Mouse (Mus musculus) ovary, adult 18-20 months (tissue): Measurements from ENCODE around the gene Gap43.
"Not testable (repeated sequence)": the region's sequence is repeated elsewhere in the genome, so short reads cannot be mapped to it uniquely, and the experiment has no call there.

Experiments used
- DNase-seq: peaks from one replicate; pipeline ENCODE4 v3.0.0; 2022; ENCODE audit warnings: low spot score, mixed read lengths

Gene Gap43

DNA sequence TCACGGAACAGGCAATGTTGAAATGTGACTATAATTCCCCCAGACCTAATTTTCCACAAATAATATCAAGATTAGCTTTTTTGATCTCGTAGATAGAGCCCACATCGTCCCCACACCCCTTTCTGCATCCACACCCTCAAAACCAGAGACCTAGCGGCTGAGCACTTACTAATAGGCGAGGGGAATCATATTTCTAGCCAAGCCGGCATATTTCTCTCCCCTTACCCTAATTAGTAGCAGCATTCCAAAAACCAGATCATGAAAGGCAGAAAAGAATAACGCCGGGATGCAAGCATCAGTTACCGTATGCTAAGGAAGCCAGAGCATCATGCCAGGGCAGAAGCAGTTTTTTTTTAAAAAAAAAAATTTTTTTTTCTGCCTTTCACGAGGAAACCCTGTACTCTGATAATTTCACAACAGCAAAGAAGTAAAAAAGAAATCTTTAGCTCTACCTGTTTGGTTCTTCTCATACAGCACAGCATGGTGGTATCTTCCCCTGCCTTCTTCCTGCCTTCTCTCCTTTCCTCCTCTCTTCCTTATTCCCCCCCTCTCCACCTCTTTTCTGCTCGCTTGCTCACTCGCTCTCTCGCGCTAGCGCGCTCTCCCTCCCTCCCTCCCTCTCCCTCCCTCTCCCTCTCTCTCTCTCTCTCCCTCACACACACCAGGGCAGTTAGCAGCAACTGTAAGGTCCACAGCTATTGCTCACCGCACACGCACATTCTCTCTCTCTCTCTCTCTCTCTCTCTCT lies at the start of gene Gap43:
Gap43 (minus strand) TSS at position 631 of the 748 bp plus-strand sequence.
- no peak for DNase-seq

DNA sequence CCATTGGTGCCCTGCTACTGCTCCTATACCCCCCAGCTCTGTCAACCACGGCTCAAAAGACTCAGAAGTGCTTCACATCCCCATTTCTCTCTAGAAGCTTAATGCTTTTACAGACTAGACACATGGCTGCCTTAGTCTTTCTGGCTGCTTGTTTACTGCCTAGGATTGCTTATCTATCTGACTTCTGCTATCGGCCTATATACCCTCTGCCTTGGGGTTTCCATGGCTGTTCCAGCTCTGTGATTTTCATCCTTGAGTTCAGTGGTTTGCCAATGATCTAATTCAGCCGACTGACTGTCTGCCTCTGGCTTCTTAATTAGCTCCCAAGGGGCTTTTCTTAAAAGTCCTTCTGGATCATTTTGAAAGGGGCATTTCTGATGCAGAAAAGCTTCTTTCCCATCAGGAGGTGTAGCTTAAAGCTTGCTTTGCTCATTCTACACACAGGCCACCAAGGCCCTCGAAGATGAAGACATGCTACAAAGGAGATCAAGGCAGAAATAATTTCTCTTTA lies 40.9 kb upstream of the Gap43 start:
- no peak for DNase-seq

DNA sequence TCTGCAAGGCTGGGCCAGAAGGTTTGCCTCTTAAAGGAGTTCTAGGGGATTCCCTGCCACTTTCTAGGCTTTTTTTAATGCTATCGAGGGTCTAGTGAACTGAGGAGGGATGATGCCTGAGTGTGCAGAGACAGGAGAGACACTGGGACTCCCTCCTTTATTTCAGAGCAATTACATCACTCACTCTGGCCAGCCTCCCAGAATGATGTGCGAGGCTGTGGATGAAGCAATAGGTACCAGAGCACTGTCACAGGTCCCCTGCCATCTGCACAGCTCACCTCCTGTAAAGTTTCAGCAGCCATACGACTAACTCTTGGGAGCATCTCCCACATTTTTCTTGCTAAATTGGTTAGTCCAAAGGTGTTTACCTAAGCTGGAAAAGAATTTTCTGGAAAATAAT lies 40.2 kb upstream of the Gap43 start:
- no peak for DNase-seq

DNA sequence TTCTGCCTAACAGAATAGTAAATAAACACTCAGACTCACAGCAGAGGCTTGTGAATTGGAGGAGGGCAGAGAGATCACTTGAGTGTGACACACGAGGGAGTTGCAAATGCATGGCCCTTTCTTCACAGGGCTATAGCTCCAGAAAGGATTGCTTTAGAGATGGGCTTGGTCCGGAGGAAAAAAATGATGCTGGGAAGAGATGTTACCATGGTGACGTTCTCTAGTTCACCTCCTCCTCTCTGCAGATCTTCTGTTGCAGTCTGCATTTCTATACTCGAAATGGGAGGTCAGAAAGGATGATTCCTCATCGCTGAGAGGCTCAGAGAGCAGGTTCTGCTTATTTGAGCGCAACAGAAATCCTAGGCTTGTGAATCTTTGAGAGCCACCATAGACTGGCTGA lies 29.7 kb upstream of the Gap43 start:
- no peak for DNase-seq

DNA sequence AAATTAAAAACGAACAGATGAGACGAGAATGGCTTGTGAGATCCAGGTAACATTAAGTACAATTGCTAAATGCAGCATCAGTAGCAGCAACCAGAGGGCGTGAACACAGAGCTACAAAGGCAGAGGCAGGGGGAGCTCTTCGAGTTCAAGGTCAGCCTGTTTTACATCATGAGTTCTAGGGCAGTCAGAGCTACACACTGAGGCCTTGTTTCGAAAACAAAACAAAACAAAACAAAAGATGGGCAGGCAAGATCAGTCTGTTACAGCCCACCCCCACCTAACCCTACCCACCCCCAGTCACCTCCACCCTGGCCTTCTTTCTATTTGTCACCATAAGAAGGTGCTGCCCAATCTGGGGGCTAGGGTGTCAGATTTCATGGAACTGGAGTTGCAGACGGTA lies 28.9 kb upstream of the Gap43 start:
- DNase-seq = no peak

DNA sequence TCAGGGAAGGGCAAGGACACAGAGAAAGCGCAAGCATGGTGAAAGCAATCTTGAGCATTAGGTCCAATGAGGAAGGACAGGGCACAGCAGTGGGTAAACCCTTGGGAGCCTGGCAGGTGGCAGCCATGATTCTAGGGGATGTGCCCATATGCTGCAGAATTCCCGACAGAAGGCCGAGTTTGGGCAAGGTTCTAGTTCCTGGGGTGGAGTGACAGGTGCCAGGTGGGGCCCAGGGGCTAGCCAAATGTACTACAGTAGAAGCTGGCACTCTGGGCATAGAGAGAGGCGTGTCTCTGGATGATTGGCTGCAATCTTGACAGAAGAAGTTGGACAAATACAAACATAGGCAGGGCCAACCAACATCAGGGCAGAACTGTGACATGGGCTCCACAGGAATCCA lies 19.6 kb upstream of the Gap43 start:
- DNase-seq = no peak

DNA sequence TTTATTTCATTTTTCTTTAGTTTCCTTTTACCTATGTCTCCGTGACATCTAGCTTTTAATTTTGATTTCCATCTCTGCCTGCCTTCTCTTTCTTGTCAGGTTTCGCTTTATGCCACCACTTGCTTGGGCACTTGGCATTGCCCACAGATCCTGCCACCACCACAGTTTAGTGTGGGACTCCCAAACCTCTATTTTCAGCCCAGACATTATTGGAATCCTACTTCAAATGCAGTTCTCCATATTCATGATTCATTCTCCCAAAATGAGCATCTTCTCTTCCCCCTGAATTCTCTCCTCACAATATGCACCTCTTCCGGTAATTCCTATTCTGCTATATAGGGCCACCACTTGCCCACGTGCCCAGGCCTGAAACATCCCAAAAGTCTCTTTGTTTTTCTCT lies 17.6 kb upstream of the Gap43 start:
- no peak for DNase-seq

DNA sequence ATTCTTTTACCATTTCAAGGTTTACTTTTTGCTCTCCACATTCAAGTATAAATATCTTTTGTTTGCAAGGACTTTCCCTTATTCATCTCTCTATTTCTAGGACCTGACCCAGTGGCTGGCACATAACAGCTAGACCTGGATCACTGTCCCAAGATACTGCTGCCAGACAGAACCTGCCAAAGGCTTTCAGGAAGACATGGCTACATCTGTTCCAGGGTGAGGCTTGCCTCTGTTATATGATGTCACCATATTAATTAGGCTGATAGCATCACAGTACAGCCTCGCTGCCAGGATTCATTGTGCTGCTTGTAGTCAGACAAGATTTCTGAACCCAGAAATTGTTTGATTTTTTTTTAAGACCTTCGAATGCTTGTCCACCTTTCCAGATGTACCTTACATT lies 9.6 kb upstream of the Gap43 start:
- DNase-seq = no peak

DNA sequence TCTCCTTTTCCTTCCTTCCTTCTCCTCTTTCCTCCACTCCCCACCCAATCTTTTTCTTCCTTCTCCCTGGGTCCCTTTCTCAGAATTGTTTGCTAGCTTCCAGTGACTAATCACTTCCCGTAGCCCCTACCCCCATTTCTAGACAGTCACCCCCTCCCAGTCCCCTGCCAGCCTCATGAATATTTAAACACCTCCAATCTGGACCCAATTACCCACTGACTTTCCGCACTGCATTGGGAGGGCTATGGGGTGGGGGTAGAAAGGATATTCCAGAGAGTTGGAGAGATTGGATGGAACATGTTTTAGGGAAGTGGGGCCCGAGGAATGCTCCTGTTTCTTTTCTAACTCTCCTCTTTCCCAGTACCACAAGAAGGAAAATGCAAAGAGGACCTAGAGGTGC lies 414 bp upstream of the Gap43 start:
- DNase-seq = not testable (repeated sequence)

DNA sequence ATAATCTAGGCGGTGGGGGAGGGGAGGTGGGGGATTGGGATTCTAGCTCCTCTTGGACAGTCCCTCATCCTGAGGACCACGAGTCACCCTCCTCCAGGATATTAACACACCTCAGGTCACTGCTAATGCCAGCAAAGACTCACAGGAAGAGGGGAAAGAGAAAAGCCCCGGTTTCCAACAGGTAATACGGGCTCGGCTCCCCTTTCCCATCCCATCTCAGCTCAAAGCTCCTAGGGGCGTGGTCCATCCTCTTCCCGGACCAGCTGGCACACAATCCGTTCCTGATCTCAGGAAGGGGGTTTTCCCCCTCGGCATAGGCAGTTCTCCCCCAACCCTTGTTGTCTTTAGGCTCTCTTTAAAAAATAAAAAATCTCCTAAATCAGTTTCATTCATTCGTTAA lies 939 bp downstream of the Gap43 start:
- no peak for DNase-seq

DNA sequence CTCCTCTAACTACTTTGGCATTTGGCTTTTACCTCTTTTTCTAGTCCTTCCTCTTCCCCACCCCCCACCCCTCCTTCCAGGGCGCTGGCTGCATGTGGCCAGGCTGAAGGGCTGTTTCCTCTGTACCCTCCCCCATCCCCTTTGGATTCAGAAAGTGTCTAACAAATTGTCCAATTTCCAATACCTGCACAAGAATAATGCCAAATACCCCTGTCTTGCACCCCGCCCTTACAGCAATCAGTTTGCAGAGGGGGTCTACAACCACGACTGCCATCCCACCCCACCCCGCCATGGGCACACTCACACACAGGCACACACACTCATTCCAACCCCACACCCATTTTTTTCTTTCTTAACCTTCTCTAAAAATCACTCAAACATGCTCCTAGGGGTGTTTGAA lies 1.5 kb downstream of the Gap43 start:
- DNase-seq = no peak

DNA sequence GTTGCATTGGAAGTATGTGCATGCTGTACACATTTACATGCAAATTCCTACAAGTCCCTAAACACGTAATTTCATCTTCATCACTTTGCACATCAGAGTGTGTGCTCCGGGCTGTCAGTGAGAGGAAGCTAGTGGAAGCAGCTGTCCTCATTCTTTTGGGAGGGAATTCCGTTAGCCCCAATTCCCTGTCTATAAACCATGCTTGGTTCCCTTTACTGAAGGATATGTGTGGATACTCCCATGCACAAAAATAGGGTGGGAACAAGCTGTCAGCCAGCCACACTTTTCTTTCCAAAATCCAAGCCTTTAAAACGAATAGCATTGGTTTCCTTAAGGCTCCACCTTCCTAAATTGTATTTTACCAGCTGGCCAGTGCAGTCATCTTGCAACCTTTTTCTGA lies 2.1 kb downstream of the Gap43 start:
- DNase-seq = no peak

DNA sequence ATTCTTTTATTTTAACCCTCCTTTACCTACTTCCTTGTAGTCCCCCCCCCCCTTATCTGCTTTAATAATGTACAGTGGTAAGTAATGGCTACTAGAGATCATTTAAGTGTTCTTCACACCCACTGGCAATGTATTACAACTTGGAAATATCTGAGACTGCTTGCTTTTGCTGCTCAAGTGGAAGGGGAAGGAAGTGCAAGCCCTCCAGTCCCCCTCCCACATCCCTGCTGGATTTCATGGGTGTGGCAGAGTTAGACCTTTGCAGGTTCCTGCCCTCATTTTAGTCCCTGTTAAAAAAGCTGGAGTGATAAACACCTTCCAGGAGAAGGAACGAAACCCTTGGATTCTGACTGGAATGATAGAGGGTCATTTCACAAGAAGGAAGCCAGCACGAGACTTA lies 2.8 kb downstream of the Gap43 start:
- DNase-seq = no peak

DNA sequence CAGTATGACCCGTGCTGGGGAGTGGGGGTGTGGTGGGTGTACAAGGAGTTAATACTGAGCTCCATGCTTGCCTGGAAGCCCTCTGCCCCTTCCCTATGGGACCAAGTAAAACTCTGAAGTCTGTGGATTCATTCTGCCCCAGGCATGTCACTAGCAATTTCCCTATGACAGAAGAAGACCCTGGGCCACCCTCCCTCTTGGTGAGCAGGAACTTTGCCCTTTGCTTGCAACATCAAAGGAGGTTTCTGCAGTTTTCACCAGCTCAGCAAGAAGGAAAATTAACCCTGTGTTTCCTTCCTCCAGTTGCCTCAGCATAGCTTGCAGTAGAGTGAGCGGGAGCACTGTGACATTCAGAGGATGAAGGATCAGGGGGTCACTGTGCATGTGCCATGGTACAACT lies 3.8 kb downstream of the Gap43 start:
- DNase-seq = no peak

DNA sequence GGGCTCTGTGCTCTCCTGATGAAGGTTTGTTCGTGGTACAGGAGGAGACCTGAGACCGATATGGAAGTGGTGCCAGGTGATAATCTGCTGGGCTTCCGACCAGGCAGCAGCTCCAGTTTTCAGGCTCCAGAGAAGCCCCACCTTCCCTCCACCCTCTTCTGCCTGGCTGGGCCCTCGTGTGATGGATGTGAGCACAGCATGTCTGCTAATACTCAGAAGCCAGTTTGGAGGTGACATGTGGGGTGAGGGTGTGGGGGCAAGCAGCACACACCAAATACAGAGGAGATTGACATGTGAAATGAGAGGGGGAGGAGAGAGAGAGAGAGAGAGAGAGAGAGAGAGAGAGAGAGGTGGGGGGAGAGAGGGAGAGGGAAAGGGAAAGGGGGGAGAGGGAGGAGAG lies 8.1 kb downstream of the Gap43 start:
- DNase-seq = no peak

DNA sequence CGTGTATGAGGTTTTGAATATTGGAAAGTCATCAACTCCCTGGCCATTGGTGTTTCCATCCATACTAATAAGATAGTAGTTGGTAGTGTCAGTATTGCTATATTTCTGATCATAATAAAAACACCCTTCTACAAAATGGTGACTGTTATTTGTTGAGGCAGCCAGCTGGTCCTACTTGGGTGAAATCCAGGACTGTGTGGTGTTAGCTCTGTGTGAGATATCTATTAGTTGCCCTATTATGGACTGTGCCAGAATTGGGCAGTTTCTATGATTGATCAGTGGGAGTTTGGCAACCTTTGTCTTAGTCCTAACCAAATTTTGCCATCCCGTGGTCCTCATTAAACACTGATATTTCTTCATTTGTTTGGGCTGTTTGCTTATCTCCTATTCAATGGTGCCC lies 14.3 kb downstream of the Gap43 start:
- DNase-seq = no peak

DNA sequence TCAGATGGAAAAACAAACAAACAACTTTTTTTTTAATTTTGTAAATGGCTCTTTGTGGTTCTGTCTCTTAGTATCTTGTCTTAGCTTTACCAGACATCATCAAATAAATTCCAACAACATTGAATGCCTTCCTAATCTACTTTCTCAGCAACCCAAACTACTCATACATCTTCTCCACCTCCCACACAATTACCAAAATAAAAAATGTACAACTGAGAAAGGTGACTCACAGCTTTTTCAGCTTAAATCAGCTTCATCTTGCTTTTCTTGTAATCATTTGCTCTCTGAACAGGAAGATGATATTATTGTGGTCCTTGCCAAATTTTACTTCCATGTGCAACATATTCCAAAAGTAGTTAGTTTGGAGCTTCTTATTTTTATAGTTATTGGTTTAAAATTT lies 14.9 kb downstream of the Gap43 start:
- DNase-seq = no peak

DNA sequence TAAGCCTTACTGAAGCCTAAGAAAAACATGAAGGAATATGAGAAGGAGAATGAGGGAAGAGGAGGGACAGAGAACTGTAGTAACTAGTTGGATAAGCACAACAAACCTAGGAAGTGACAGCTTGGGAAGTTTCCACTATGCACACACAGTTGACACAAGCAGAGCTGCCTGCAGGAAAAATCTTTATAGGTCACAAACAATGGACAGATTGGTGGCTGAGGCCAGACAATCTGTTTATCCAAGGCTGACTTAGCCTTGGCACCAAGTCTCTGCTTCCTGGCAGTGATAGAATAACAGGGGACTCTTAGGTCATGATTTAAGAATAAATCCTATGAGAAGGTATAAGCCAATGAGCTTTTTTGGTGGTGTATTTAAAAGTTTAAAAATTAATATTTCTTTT lies 20.6 kb downstream of the Gap43 start:
- no peak for DNase-seq

DNA sequence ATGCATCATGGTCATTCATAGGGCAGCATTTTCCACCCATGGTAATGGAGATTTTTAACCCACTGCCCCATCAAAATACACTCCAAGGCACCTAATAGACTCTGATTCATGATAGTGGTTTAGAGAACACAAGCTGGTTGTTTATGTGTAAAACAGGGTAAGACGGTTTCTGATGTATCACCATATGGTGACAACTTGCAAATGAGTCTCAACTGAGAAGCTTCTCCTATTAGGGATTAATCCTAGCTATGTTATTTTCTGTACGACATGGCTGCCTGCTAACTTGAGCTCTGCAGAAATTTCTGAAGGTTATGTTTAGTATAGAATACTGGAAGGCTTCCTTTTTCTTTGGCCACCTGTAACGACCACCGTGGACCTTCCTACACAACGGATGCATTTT lies 21.1 kb downstream of the Gap43 start:
- no peak for DNase-seq

DNA sequence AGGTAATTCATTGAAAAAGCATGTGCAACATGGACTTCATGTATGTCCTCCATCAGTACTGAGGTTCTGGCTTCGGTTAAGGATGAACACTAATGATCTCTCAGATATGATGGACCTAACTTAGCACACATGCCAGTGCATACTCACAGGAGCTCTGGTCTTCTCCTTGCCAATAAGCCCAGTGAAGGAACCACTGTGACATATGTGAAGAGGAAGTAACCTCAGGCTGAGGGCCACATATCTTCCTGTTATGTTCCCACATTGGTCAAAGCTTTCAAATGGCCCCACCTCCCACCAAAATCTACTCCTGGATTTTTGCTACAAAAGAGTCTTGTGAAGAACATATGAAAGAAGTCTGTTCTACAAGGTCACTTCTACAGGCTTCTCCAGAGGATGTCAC lies 28.3 kb downstream of the Gap43 start:
- no peak for DNase-seq

DNA sequence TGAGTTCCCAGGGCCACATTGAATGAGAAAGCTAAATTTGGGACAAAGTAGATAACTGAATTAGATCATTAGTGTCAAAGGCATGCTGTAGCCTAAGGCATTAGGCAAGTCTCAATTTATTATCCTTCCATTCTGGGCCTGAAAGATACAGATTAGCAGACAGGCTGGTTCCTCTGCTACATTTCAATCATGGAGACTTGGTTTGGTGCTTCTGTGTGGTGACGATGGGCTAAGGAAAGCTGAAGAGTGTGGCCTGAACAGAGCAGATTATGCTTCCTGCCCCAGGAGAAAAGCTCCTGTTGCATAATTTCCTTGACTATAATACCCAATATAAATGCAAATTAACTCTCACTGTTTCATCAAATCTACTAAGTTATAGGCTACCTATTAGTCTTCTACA lies 31.7 kb downstream of the Gap43 start:
- DNase-seq = no peak

DNA sequence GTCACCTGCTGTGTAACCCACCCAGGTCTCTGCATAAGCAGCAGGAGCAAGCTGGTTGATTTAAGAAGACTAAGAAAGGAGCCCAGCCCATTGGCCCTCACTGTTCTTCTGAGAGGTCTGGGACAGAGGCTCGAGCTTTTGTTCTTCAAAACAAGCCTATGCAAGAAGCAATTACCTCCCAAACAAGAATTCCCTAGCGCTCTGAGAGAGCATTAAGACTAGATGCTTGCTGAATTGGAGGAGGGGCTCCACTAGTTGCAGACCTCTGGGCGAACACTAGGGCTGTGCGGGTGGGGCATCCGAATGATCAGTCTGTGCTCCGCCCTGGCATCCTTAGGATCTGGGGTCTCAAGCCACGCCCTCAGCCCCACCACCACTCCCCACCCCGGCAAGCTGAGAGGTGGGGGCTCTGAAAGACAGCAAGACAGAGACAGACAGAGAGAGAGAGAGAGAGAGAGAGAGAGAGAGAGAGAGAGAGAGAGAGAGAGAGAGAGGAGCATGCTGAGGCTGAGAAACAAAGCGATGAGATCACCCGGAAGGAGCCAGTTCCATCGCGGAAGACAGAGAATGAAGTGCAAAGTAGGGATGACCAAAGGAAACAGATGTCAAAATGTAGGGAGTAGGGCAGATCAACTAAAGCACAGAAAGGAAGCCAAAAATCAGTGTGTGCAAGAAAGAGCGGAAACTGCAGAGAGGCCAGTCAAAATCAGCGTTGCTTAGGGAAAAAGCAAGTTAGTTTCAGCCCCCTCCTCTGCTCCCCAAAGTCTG lies 34.3 kb downstream of the Gap43 start:
- DNase-seq = no peak

DNA sequence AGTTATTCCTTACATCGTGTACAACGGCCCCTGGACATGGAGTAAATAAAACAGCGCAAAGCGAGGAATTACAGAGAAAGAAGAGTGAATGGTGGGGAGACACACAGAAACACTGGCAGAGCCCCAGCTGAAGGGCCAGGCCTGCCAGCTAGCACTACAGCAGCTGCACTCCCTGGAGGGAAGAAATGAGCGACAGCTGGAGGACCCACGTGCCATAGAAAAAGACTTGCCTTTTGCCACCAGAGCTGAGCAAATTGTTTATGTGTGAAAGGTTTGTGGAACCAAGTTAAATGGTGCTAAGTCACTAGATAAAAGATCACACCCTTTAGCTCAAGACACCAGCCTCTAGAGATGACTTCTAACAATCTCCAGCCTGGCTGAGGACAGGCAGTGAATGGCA lies 37.0 kb downstream of the Gap43 start:
- DNase-seq = no peak

DNA sequence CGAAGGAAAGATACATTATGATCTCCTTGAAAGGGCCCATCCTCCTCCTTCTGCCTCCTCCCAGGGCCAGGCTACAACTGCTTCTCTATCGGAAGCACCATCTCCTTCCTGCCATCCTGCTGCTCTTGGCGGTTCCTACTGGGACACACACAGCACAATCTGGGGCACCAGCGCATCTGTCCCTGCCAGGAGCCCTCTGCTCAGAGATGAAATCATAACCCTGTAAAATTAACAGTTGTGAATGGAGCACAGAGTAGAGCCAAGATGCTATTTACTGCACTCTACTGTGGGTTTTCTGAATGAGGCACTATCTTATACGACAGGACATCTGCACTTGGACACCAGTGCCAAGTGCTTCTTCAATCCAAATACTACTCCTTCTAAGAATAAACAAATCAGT lies 46.0 kb downstream of the Gap43 start:
- DNase-seq = no peak
